Mouse (Mus musculus): ENCODE results near the gene Fgfr2.

GRCm38 (mm10) chr7:132729093-132729831, 393.9 kb downstream of the Fgfr2 start:
- TF ChIP-seq CTCF (IDR thresholded peaks at IDR 0.05; ENCODE audit: insufficient read depth, low read length) (no peak), POLR2A (IDR thresholded peaks at IDR 0.05; ENCODE audit: borderline replicate concordance, extremely low read depth, low read depth, low read length) (no peak)
